Mouse (Mus musculus) C2C12 (cell line): ENCODE data around the gene Erc1. TPM values are rescaled to one million over a fixed set of nuclear protein-coding genes. Genes with fewer than 3 reads are reported as not detected.

Source experiments
- H3K27me3 ChIP-seq: one replicate; pipeline ENCODE4 v1.6.1; 2011; ENCODE audit not compliant: control insufficient read depth, insufficient read depth, insufficient read length
- H3K36me3 ChIP-seq: one replicate; pipeline ENCODE4 v1.6.1; 2011; ENCODE audit not compliant: control insufficient read depth, insufficient read depth
- H3K4me3 ChIP-seq: one replicate; pipeline ENCODE4 v1.5.1; 2011; ENCODE audit warnings: mild to moderate bottlenecking, control low read depth; ENCODE audit not compliant: poor library complexity, insufficient read depth, severe bottlenecking
- H3K79me2 ChIP-seq: one replicate; pipeline ENCODE4 v1.6.1; 2011; ENCODE audit not compliant: control insufficient read depth, insufficient read depth
- H3K79me3 ChIP-seq: one replicate; pipeline ENCODE4 v1.6.1; 2011; ENCODE audit warnings: low read depth, control low read depth
- H3ac ChIP-seq: one replicate; pipeline ENCODE3; 2011; ENCODE audit warnings: low read depth; ENCODE audit not compliant: control insufficient read depth, insufficient read length
- CEBPB ChIP-seq: IDR thresholded peaks from one replicate; pipeline ENCODE4 v1.6.1; 2011; ENCODE audit warnings: low read depth, mild to moderate bottlenecking, control low read depth, moderate library complexity
- CTCF ChIP-seq: IDR thresholded peaks from one replicate; pipeline ENCODE4 v1.5.1; 2011; ENCODE audit not compliant: control insufficient read depth, insufficient read depth, insufficient read length
- FOSL1 ChIP-seq: IDR thresholded peaks from one replicate; pipeline ENCODE4 v1.8.0; 2011; ENCODE audit warnings: mild to moderate bottlenecking, low read length; ENCODE audit not compliant: poor library complexity, insufficient read depth, severe bottlenecking
- MAX ChIP-seq: IDR thresholded peaks from one replicate; pipeline ENCODE4 v1.6.1; 2011; ENCODE audit warnings: mild to moderate bottlenecking, control low read depth
- MYOD1 ChIP-seq: IDR thresholded peaks from one replicate; pipeline ENCODE4 v1.6.1; 2011; ENCODE audit warnings: low read depth; ENCODE audit not compliant: control insufficient read depth, insufficient read length
- MYOG ChIP-seq: IDR thresholded peaks from one replicate; pipeline ENCODE4 v1.6.1; 2011; ENCODE audit not compliant: control insufficient read depth, insufficient read length; ENCODE audit errors: extremely low read depth
- USF1 ChIP-seq: IDR thresholded peaks from one replicate; pipeline ENCODE4 v1.6.1; 2011; ENCODE audit warnings: low read depth, mild to moderate bottlenecking, control low read depth, moderate library complexity
- long read RNA-seq, 2 experiments: library from polyadenylated mRNA; unstranded; transcript quantifications; one replicate each; pipeline ENCODE4 v2.0.0; 2019 to 2020
- polyA plus RNA-seq: library from polyadenylated mRNA; unstranded; fragments of >200 nt; fragmentation: generic; extraction: Trizol; gene quantifications from one replicate; pipeline ENCODE4 v1.2.1, GENCODE M21; 2012; ENCODE audit warnings: missing spikeins

The Erc1 gene
- 10.2 TPM for polyA plus RNA-seq
- long read RNA-seq, experiment 1, partial matches to known transcripts, result 12 of 22 reads
- long read RNA-seq, experiment 1, other reads (novel, unspliced or antisense), result 10 of 22 reads
- long read RNA-seq, experiment 2, partial matches to known transcripts, result 144 of 180 reads
- long read RNA-seq, experiment 2, other reads (novel, unspliced or antisense), result 36 of 180 reads

GRCm38 (mm10) chr6:119848034-119848695, at the start of gene Erc1:
TSS of gene Erc1 (minus strand) at chr6:119848167.
- no peaks in the 10 kb centered on the region for H3K27me3 ChIP-seq
- peaks cover 29% of the 10 kb centered on the region for H3K79me3 ChIP-seq
- H3ac ChIP-seq, result peak within 1 kb of the TSS; percentile 97
- TF ChIP-seq CEBPB, result no peak
- TF ChIP-seq CTCF, result no peak
- TF ChIP-seq MYOD1, result no peak
- no peak for TF ChIP-seq USF1
- no peak for TF ChIP-seq MAX
- no peak for TF ChIP-seq MYOG
- TF ChIP-seq FOSL1, result no peak
- H3K4me3 ChIP-seq, result peak within 1 kb of the TSS; percentile 69
- no peaks in the 10 kb centered on the region for H3K36me3 ChIP-seq
- peaks cover 55% of the 10 kb centered on the region for H3K79me2 ChIP-seq

DNA sequence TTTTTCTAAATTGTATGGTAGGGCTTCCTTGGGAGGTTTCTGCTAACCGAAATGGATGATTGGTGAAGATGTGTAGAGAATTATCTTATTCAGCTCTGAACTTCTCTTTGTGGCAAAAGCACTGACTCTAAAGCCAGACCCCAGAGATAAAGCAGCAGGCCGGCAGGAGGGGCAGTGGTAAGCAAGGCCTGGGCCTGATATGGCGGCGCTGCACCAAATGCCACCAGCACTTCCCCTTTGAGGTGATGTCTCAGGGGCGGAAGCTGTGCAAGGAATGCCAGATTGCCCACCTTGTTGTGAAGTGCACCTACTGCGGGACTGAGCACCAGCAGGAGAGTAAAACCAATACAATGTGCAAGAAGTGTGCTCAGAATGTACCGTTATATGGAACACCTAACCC, 44.7 kb upstream of the Erc1 start:
- no peaks in the 10 kb centered on the region for H3K79me2 ChIP-seq
- no peak overlapping the region for H3ac ChIP-seq
- no peaks in the 10 kb centered on the region for H3K36me3 ChIP-seq
- no peak overlapping the region for H3K4me3 ChIP-seq
- H3K79me3 ChIP-seq, result no peaks in the 10 kb centered on the region
- TF ChIP-seq CEBPB (no peak), CTCF (no peak), MAX (no peak), MYOD1 (no peak), MYOG (no peak)
- peaks cover 20% of the 10 kb centered on the region for H3K27me3 ChIP-seq

DNA sequence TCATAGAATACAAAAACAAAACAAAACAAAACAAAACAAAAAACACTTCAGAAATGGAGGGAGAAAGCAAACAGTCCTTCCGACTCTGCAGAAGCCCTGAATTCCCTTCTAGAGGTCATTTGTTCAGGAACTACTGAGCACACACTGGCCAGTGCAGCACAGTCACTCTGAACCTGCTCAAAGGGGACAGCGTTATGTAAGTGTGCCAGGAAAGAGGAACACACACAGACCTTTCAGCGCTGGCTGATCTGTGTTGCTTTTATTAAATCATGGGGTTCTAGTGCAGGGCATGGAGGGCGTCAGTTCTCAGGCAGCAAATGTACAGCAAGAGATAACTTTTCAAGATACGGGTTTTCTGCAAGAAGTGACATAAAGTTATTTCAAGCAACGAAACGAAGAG, 35.2 kb upstream of the Erc1 start:
- no peaks in the 10 kb centered on the region for H3K79me2 ChIP-seq
- TF ChIP-seq FOSL1 (no peak), CTCF (no peak), CEBPB (no peak), MYOD1 (no peak), MAX (no peak), MYOG (no peak), USF1 (no peak)
- H3K27me3 ChIP-seq, result peaks cover 17% of the 10 kb centered on the region
- H3ac ChIP-seq, result no peak overlapping the region
- H3K79me3 ChIP-seq, result no peaks in the 10 kb centered on the region
- H3K4me3 ChIP-seq, result no peak overlapping the region
- H3K36me3 ChIP-seq, result no peaks in the 10 kb centered on the region

- no peak for TF ChIP-seq FOSL1
- no peaks in the 10 kb centered on the region for H3K27me3 ChIP-seq
- no peaks in the 10 kb centered on the region for H3K36me3 ChIP-seq
- H3K79me3 ChIP-seq, result no peaks in the 10 kb centered on the region
- H3K4me3 ChIP-seq, result no peak overlapping the region
- no peak overlapping the region for H3ac ChIP-seq
- H3K79me2 ChIP-seq, result no peaks in the 10 kb centered on the region
These were observed 16.5 kb upstream of the Erc1 start for GRCm38 (mm10) chr6:119864341-119865034.

GRCm38 (mm10) chr6:119861519-119861918, 13.6 kb upstream of the Erc1 start:
- no peaks in the 10 kb centered on the region for H3K79me2 ChIP-seq
- H3K36me3 ChIP-seq, result no peaks in the 10 kb centered on the region
- no peak overlapping the region for H3ac ChIP-seq
- H3K27me3 ChIP-seq, result no peaks in the 10 kb centered on the region
- no peak overlapping the region for H3K4me3 ChIP-seq
- TF ChIP-seq MYOG (no peak), CTCF (no peak), CEBPB (no peak), USF1 (no peak), MAX (no peak), MYOD1 (no peak), FOSL1 (no peak)
- H3K79me3 ChIP-seq, result no peaks in the 10 kb centered on the region

GRCm38 (mm10) chr6:119860236-119860635, 12.3 kb upstream of the Erc1 start:
- H3K79me3 ChIP-seq, result no peaks in the 10 kb centered on the region
- TF ChIP-seq MYOG, result no peak
- no peak for TF ChIP-seq USF1
- no peak for TF ChIP-seq MAX
- no peak for TF ChIP-seq CEBPB
- no peak for TF ChIP-seq FOSL1

More at GRCm38 (mm10) chr6:119860236-119860635, 12.3 kb upstream of the Erc1 start:
- no peaks in the 10 kb centered on the region for H3K36me3 ChIP-seq
- no peak overlapping the region for H3ac ChIP-seq
- no peak overlapping the region for H3K4me3 ChIP-seq
- no peaks in the 10 kb centered on the region for H3K79me2 ChIP-seq
- H3K27me3 ChIP-seq, result no peaks in the 10 kb centered on the region
